Mouse (Mus musculus): ENCODE measurements around the gene Hhat. TPM values are rescaled to one million over a fixed set of nuclear protein-coding genes. Genes with fewer than 3 reads are reported as not detected.

The Hhat gene
- total and polyA plus RNA-seq, 2 experiments from 2014 or later, result 4.0 to 13.2 TPM

DNA sequence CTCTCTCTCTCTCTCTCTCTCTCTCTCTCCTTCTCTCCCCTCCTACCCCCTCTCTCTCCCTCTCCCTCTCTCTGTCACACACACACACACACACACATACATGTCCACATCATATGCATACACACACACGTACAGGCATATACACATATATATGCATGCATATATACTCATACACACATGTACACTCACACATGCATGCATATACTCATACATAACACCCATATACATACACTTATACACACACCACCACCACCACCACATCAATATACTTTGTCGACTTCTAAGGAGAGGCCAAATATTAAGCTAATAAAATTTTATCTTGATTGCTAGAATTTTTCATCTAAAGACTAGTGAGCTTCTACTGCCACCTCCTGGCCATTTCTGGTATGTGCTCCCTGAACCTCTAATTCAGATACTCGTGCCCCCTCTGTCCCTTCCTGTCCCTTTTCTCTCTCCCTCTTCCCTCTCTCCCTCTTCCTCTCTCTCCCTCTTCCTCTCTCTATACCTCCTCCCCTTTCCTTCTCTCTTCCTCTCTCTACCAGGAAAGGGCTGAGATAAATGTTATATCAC, 59.2 kb downstream of the Hhat start:
- no peak overlapping the region for H3K4me3 ChIP-seq (ENCODE audit: low read depth, low read length)
- no peak overlapping the region for H3K4me2 ChIP-seq (ENCODE audit: low read depth, low read length)
- H3K36me3 ChIP-seq (replicated peaks; ENCODE audit: control insufficient read depth, insufficient read depth, low read length), result no peaks in the 10 kb centered on the region
- peak; percentile 67 for TF ChIP-seq CTCF (IDR thresholded peaks at IDR 0.05; ENCODE audit: low read depth)
- TF ChIP-seq EP300 (IDR thresholded peaks at IDR 0.05; ENCODE audit: low read depth), result no peak
- no peaks in the 10 kb centered on the region for H3K9me3 ChIP-seq (replicated peaks; ENCODE audit: control insufficient read depth, low read length)
- WGBS, result 31% methylated on average over 3 of the region's 3 CpGs
- DNase-seq (ENCODE audit: low spot score), result no peak
- no peak for ATAC-seq (ENCODE audit: insufficient read depth, low read depth)
- no peaks in the 10 kb centered on the region for H3K27me3 ChIP-seq (ENCODE audit: control insufficient read depth, insufficient read depth, low read length)
- H3K4me1 ChIP-seq (ENCODE audit: control insufficient read depth, insufficient read depth), result no peaks in the 10 kb centered on the region
- H3K9ac ChIP-seq (replicated peaks; ENCODE audit: low read depth, low read length), result no peak overlapping the region
- H3K27ac ChIP-seq (ENCODE audit: low read depth), result no peak overlapping the region

GRCm38 (mm10) chr1:192700339-192701073, 70.5 kb downstream of the Hhat start:
- WGBS, result 76% methylated on average over 8 of the region's 8 CpGs
- DNase-seq (ENCODE audit: low spot score), result no peak
- Histone ChIP-seq H3K4me3 (ENCODE audit: low read depth, low read length) (no peak overlapping the region), H3K36me3 (replicated peaks; ENCODE audit: control insufficient read depth, insufficient read depth, low read length) (no peaks in the 10 kb centered on the region), H3K4me1 (ENCODE audit: control insufficient read depth, insufficient read depth) (no peaks in the 10 kb centered on the region), H3K9me3 (replicated peaks; ENCODE audit: control insufficient read depth, low read length) (0 out of 2 replicates have a peak, but pooled peaks cover 5% of the 10 kb centered on the region), H3K4me2 (ENCODE audit: low read depth, low read length) (no peak overlapping the region), H3K9ac (replicated peaks; ENCODE audit: low read depth, low read length) (no peak overlapping the region), H3K27ac (ENCODE audit: low read depth) (no peak overlapping the region), H3K27me3 (ENCODE audit: control insufficient read depth, insufficient read depth, low read length) (no peaks in the 10 kb centered on the region)
- ATAC-seq (ENCODE audit: insufficient read depth, low read depth), result no peak
- TF ChIP-seq CTCF (IDR thresholded peaks at IDR 0.05; ENCODE audit: low read depth) (no peak), EP300 (IDR thresholded peaks at IDR 0.05; ENCODE audit: low read depth) (no peak)

GRCm38 (mm10) chr1:192699101-192699500, 71.9 kb downstream of the Hhat start:
- Histone ChIP-seq H3K4me1 (ENCODE audit: control insufficient read depth, insufficient read depth) (no peaks in the 10 kb centered on the region), H3K9me3 (replicated peaks; ENCODE audit: control insufficient read depth, low read length) (0 out of 2 replicates have a peak, but pooled peaks cover under 1% of the 10 kb centered on the region), H3K36me3 (replicated peaks; ENCODE audit: control insufficient read depth, insufficient read depth, low read length) (no peaks in the 10 kb centered on the region), H3K27me3 (ENCODE audit: control insufficient read depth, insufficient read depth, low read length) (no peaks in the 10 kb centered on the region), H3K9ac (replicated peaks; ENCODE audit: low read depth, low read length) (no peak overlapping the region), H3K27ac (ENCODE audit: low read depth) (no peak overlapping the region), H3K4me3 (ENCODE audit: low read depth, low read length) (no peak overlapping the region), H3K4me2 (ENCODE audit: low read depth, low read length) (no peak overlapping the region)
- ATAC-seq (ENCODE audit: insufficient read depth, low read depth) (no peak), DNase-seq (ENCODE audit: low spot score) (no peak)
- TF ChIP-seq CTCF (IDR thresholded peaks at IDR 0.05; ENCODE audit: low read depth), result no peak
- no peak for TF ChIP-seq EP300 (IDR thresholded peaks at IDR 0.05; ENCODE audit: low read depth)

GRCm38 (mm10) chr1:192696371-192696863, 74.6 kb downstream of the Hhat start:
- no peaks in the 10 kb centered on the region for H3K9me3 ChIP-seq (replicated peaks; ENCODE audit: control insufficient read depth, low read length)
- no peaks in the 10 kb centered on the region for H3K27me3 ChIP-seq (ENCODE audit: control insufficient read depth, insufficient read depth, low read length)
- H3K27ac ChIP-seq (ENCODE audit: low read depth), result no peak overlapping the region
- ATAC-seq (ENCODE audit: insufficient read depth, low read depth), result no peak
- no peaks in the 10 kb centered on the region for H3K36me3 ChIP-seq (replicated peaks; ENCODE audit: control insufficient read depth, insufficient read depth, low read length)
- no peak overlapping the region for H3K4me2 ChIP-seq (ENCODE audit: low read depth, low read length)
- H3K4me1 ChIP-seq (ENCODE audit: control insufficient read depth, insufficient read depth), result no peaks in the 10 kb centered on the region
- DNase-seq (ENCODE audit: low spot score), result no peak
- WGBS, result 9% methylated on average over 1 of the region's 1 CpGs
- H3K9ac ChIP-seq (replicated peaks; ENCODE audit: low read depth, low read length), result no peak overlapping the region
- no peak for TF ChIP-seq CTCF (IDR thresholded peaks at IDR 0.05; ENCODE audit: low read depth)
- no peak overlapping the region for H3K4me3 ChIP-seq (ENCODE audit: low read depth, low read length)

GRCm38 (mm10) chr1:192693644-192694043, 77.4 kb downstream of the Hhat start:
- no peak overlapping the region for H3K27ac ChIP-seq (ENCODE audit: low read depth)
- H3K4me3 ChIP-seq (ENCODE audit: low read depth, low read length), result no peak overlapping the region
- H3K9me3 ChIP-seq (replicated peaks; ENCODE audit: control insufficient read depth, low read length), result no peaks in the 10 kb centered on the region
- no peaks in the 10 kb centered on the region for H3K4me1 ChIP-seq (ENCODE audit: control insufficient read depth, insufficient read depth)
- ATAC-seq (ENCODE audit: insufficient read depth, low read depth) (no peak), DNase-seq (ENCODE audit: low spot score) (no peak)
- H3K27me3 ChIP-seq (ENCODE audit: control insufficient read depth, insufficient read depth, low read length), result no peaks in the 10 kb centered on the region
- H3K4me2 ChIP-seq (ENCODE audit: low read depth, low read length), result no peak overlapping the region
- no peaks in the 10 kb centered on the region for H3K36me3 ChIP-seq (replicated peaks; ENCODE audit: control insufficient read depth, insufficient read depth, low read length)
- H3K9ac ChIP-seq (replicated peaks; ENCODE audit: low read depth, low read length), result no peak overlapping the region
- TF ChIP-seq EP300 (IDR thresholded peaks at IDR 0.05; ENCODE audit: low read depth) (no peak), CTCF (IDR thresholded peaks at IDR 0.05; ENCODE audit: low read depth) (no peak)
- WGBS, result 90% methylated on average over 10 of the region's 10 CpGs

Data from heart, postnatal 0 days (tissue).